Mouse (Mus musculus): ENCODE data around the gene Ceacam3. TPM values are rescaled to one million over a fixed set of nuclear protein-coding genes. Genes with fewer than 3 reads are reported as not detected.

Gene Ceacam3
- polyA plus RNA-seq, 1 experiment = not detected

DNA sequence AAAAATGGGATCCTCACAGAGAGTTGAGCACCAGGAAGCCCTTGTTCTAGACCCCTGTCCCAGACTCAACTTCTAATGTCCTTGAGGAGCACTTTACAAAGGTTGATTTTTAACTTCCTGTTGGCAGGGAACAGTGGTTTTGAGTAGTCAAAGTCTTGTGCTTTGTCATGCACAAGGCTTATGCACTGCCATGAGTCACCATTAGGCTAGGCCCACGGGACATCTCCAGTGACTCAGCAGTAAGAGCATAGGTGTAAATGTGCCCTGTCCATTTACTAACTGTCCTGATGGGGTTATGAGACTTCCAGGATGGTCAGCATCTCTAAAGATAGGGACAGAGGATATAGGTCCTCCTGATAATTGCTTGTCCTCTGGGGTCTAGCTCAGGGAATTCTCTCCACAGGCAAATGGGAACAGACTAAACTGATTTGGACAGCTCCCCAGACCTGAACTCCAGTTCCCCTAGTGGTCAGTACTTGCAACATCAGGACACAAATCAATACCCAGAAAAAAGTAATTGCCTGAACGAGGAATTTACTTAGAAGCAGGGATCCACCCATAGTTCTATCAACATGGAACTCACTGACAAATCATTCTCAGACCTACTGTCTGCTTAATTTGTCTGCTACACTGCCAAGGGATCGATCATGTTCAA, 55.6 kb downstream of the Ceacam3 start:
- H3K4me3 ChIP-seq (replicated peaks; ENCODE audit: control insufficient read depth, low read depth, low read length) = no peak overlapping the region
- no peak for TF ChIP-seq CTCF (IDR thresholded peaks at IDR 0.05; ENCODE audit: control insufficient read depth, insufficient read depth, low read length)
- no peak for TF ChIP-seq POLR2A (IDR thresholded peaks at IDR 0.05; ENCODE audit: borderline replicate concordance, control insufficient read depth, low read depth, low read length)
- WGBS = 58% methylated on average over 3 of the region's 3 CpGs
- H3K27ac ChIP-seq (ENCODE audit: control insufficient read depth, insufficient read depth, low read depth, low read length, poor library complexity) = no peak overlapping the region
- no peaks in the 10 kb centered on the region for H3K4me1 ChIP-seq (ENCODE audit: control insufficient read depth, insufficient read depth, low read length)

Other genes with a start within 250 kb of the Ceacam3 start
- 8.3 and 13.0 TPM in 2 replicates for gene Ptgir, start 243.8 kb upstream of the Ceacam3 start, polyA plus RNA-seq (2011; ENCODE audit: insufficient read depth, insufficient read length, low replicate concordance, missing spikeins)
- gene Calm3, start 226.2 kb upstream of the Ceacam3 start, polyA plus RNA-seq (2011; ENCODE audit: insufficient read depth, insufficient read length, low replicate concordance, missing spikeins) = 307 and 376 TPM in 2 replicates
- gene Pnmal2, start 205.6 kb upstream of the Ceacam3 start, polyA plus RNA-seq (2011; ENCODE audit: insufficient read depth, insufficient read length, low replicate concordance, missing spikeins) = not detected in 2 replicates
- not detected in 2 replicates for gene Pnmal1, start 190.6 kb upstream of the Ceacam3 start, polyA plus RNA-seq (2011; ENCODE audit: insufficient read depth, insufficient read length, low replicate concordance, missing spikeins)
- 0.77 and 1.9 TPM in 2 replicates for gene Gm42372, start 167.2 kb upstream of the Ceacam3 start, polyA plus RNA-seq (2011; ENCODE audit: insufficient read depth, insufficient read length, low replicate concordance, missing spikeins)
- 1.4 and 2.5 TPM in 2 replicates for gene Ccdc8, start 157.6 kb upstream of the Ceacam3 start, polyA plus RNA-seq (2011; ENCODE audit: insufficient read depth, insufficient read length, low replicate concordance, missing spikeins)
- gene Ppp5c, start 122.4 kb upstream of the Ceacam3 start, polyA plus RNA-seq (2011; ENCODE audit: insufficient read depth, insufficient read length, low replicate concordance, missing spikeins) = 30.6 and 70.5 TPM in 2 replicates
- 1.8 and 3.3 TPM in 2 replicates for gene Hif3a, start 87.9 kb upstream of the Ceacam3 start, polyA plus RNA-seq (2011; ENCODE audit: insufficient read depth, insufficient read length, low replicate concordance, missing spikeins)
- gene Psg16, start 76.2 kb upstream of the Ceacam3 start, polyA plus RNA-seq (2011; ENCODE audit: insufficient read depth, insufficient read length, low replicate concordance, missing spikeins) = 1.1 and 1.6 TPM in 2 replicates
- gene Psg29, start 53.2 kb downstream of the Ceacam3 start, polyA plus RNA-seq (2011; ENCODE audit: insufficient read depth, insufficient read length, low replicate concordance, missing spikeins) = not detected in 2 replicates